Mouse (Mus musculus) neural tube, embryonic 12.5 days (tissue): Measurements from ENCODE around the gene Ccl5. TPM values are rescaled to one million over a fixed set of nuclear protein-coding genes. Genes with fewer than 3 reads are reported as not detected.

Experiments used
- polyA plus RNA-seq: library from polyadenylated mRNA; unstranded; fragments of >200 nt; fragmentation: Nextera tagmentation; extraction: Ambion mirVana; gene quantifications from 2 replicates; pipeline ENCODE4 v1.2.1, GENCODE M21; 2016

The Ccl5 gene
- polyA plus RNA-seq, 1 experiment from 2014 or later: not detected

Other genes with a start within 250 kb of the Ccl5 start
- gene Slfn14, start 243.8 kb downstream of the Ccl5 start, polyA plus RNA-seq: 0.72 and 0.77 TPM in 2 replicates
- 108 and 118 TPM in 2 replicates for gene Ap2b1, start 231.5 kb downstream of the Ccl5 start, polyA plus RNA-seq
- 16.3 and 16.7 TPM in 2 replicates for gene Pex12, start 227.9 kb downstream of the Ccl5 start, polyA plus RNA-seq
- 24.2 and 26.5 TPM in 2 replicates for gene Rasl10b, start 121.4 kb downstream of the Ccl5 start, polyA plus RNA-seq
- gene Gas2l2, start 101.1 kb downstream of the Ccl5 start, polyA plus RNA-seq: 0.20 TPM in 1 of 2 replicates, not detected in the other
- 0.38 and 0.76 TPM in 2 replicates for gene 1700020L24Rik, start 92.8 kb downstream of the Ccl5 start, polyA plus RNA-seq
- gene Mmp28, start 67.4 kb downstream of the Ccl5 start, polyA plus RNA-seq: 2.4 and 2.7 TPM in 2 replicates
- 9.9 and 13.6 TPM in 2 replicates for gene Taf15, start 57.4 kb downstream of the Ccl5 start, polyA plus RNA-seq
- gene Heatr9, start 8.3 kb downstream of the Ccl5 start, polyA plus RNA-seq: not detected in 2 replicates
- 1.1 and 2.1 TPM in 2 replicates for gene Ccl9, start 48.1 kb upstream of the Ccl5 start, polyA plus RNA-seq
- 1.4 and 2.0 TPM in 2 replicates for gene Ccl6, start 62.6 kb upstream of the Ccl5 start, polyA plus RNA-seq
- not detected in 2 replicates for gene Rpl9-ps1, start 115.1 kb upstream of the Ccl5 start, polyA plus RNA-seq
- 1.5 and 1.7 TPM in 2 replicates for gene Ccl3, start 118.8 kb upstream of the Ccl5 start, polyA plus RNA-seq
- 0.42 and 0.55 TPM in 2 replicates for gene Ccl4, start 132.1 kb upstream of the Ccl5 start, polyA plus RNA-seq
- gene Wfdc17, start 173.5 kb upstream of the Ccl5 start, polyA plus RNA-seq: 0.55 TPM in 1 of 2 replicates, not detected in the other
- not detected in 2 replicates for gene Wfdc18, start 178.5 kb upstream of the Ccl5 start, polyA plus RNA-seq
- gene Wfdc21, start 216.4 kb upstream of the Ccl5 start, polyA plus RNA-seq: not detected in 2 replicates
- 33.2 and 34.4 TPM in 2 replicates for gene Heatr6, start 223.2 kb upstream of the Ccl5 start, polyA plus RNA-seq